Mouse (Mus musculus) heart, adult 2 months (tissue): ENCODE measurements around the gene Sctr.

ENCODE experiments used
- CTCF ChIP-seq: fragments of 200-600 bp; IDR thresholded peaks from 2 replicates; pipeline ENCODE4 v1.8.1; 2022; ENCODE audit warnings: antibody characterized with exemption, mild to moderate bottlenecking, moderate library complexity
- POLR2A ChIP-seq: fragments of 200-500 bp; IDR thresholded peaks from 2 replicates; pipeline ENCODE4 v1.6.1; 2011; ENCODE audit warnings: mild to moderate bottlenecking, low read depth, low read length, control low read depth; ENCODE audit not compliant: insufficient read depth

DNA sequence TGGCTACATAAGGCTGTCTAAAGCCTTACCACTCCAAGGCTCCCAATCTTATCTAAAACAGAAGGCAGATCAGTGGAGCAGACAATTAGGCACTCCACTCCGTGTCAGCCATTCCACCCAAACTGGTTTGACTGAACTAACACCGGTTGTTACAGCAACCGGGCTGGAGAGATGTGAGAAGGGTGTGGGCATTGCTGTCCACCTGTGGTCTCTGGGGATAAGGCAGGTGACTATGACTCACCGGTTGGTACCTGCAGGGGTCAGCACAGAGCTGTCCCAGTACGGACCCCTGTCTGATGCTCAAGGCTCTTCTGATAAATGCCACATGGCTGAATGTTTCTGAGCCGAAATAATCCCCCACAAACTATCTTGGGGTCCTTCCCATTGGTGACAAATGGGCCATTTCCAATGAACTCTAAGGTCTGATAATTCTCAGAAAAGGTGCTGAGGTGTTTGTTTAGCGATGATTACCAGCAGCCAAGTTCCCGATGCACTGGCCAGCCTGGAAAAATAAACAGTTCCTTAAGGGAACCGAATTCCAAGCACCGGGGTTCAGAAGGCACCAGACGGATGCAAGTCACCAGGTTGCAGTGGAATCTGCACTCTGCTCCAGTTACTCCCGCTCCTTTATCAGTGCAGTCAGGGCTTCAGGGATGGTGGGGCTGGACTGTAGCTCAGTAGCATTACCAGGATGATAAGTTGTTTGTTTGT lies 40.7 kb upstream of the Sctr start:
- TF ChIP-seq POLR2A (no peak), CTCF (0 out of 2 replicates have a peak, but pooled peaks have one; percentile 8)
